Mouse (Mus musculus): Measurements from ENCODE around the gene Stk11ip. TPM values are rescaled to one million over a fixed set of nuclear protein-coding genes. Genes with fewer than 3 reads are reported as not detected.

Gene Stk11ip
- 134 and 160 TPM in 2 replicates for polyA plus RNA-seq (2012)

GRCm38 (mm10) chr1:75521321-75522031 lies at the start of gene Stk11ip:
Stk11ip (plus strand) TSS chr1:75521529.
- TF ChIP-seq GATA1 (IDR thresholded peaks at IDR 0.05; ENCODE audit: low read length): no peak

GRCm38 (mm10) chr1:75476441-75476840 lies 44.9 kb upstream of the Stk11ip start:
- no peak for TF ChIP-seq GATA1 (IDR thresholded peaks at IDR 0.05; ENCODE audit: low read length)

GRCm38 (mm10) chr1:75477264-75477965 lies 43.9 kb upstream of the Stk11ip start:
- no peak for TF ChIP-seq GATA1 (IDR thresholded peaks at IDR 0.05; ENCODE audit: low read length)

GRCm38 (mm10) chr1:75477966-75478290 lies 43.4 kb upstream of the Stk11ip start:
- TF ChIP-seq GATA1 (IDR thresholded peaks at IDR 0.05; ENCODE audit: low read length): no peak

- no peak for TF ChIP-seq GATA1 (IDR thresholded peaks at IDR 0.05; ENCODE audit: low read length)
Measured at GRCm38 (mm10) chr1:75478497-75478896, 42.8 kb upstream of the Stk11ip start.

GRCm38 (mm10) chr1:75478916-75479634 lies 42.3 kb upstream of the Stk11ip start, which contains the start of the genes Chpf and Tmem198:
Chpf (minus strand) TSS chr1:75479307.
Tmem198 (plus strand) TSS chr1:75479532.
- no peak for TF ChIP-seq GATA1 (IDR thresholded peaks at IDR 0.05; ENCODE audit: low read length)

- TF ChIP-seq GATA1 (IDR thresholded peaks at IDR 0.05; ENCODE audit: low read length): no peak
Measured at GRCm38 (mm10) chr1:75479635-75479989, 41.7 kb upstream of the Stk11ip start.

GRCm38 (mm10) chr1:75480036-75480435 lies 41.3 kb upstream of the Stk11ip start:
- TF ChIP-seq GATA1 (IDR thresholded peaks at IDR 0.05; ENCODE audit: low read length): no peak

- TF ChIP-seq GATA1 (IDR thresholded peaks at IDR 0.05; ENCODE audit: low read length): no peak
Measured at GRCm38 (mm10) chr1:75480735-75481134, 40.6 kb upstream of the Stk11ip start.

- no peak for TF ChIP-seq GATA1 (IDR thresholded peaks at IDR 0.05; ENCODE audit: low read length)
Measured at GRCm38 (mm10) chr1:75486561-75486960, 34.8 kb upstream of the Stk11ip start.

- TF ChIP-seq GATA1 (IDR thresholded peaks at IDR 0.05; ENCODE audit: low read length): no peak
Measured at GRCm38 (mm10) chr1:75487040-75487404, 34.3 kb upstream of the Stk11ip start.

GRCm38 (mm10) chr1:75487405-75488161 lies 33.7 kb upstream of the Stk11ip start:
- no peak for TF ChIP-seq GATA1 (IDR thresholded peaks at IDR 0.05; ENCODE audit: low read length)

GRCm38 (mm10) chr1:75490785-75491551 lies 30.4 kb upstream of the Stk11ip start:
- no peak for TF ChIP-seq GATA1 (IDR thresholded peaks at IDR 0.05; ENCODE audit: low read length)

GRCm38 (mm10) chr1:75492579-75493170 lies 28.7 kb upstream of the Stk11ip start:
- TF ChIP-seq GATA1 (IDR thresholded peaks at IDR 0.05; ENCODE audit: low read length): no peak

All from G1E-ER4 (cell line).